Mouse (Mus musculus) neutrophil, adult 5-6 weeks (primary cell): Measurements from ENCODE around the gene Ppm1g. TPM values are rescaled to one million over a fixed set of nuclear protein-coding genes. Genes with fewer than 3 reads are reported as not detected.

ENCODE experiments used
- ATAC-seq: fragments of 151-379, 151-347 bp; 2 replicates; pipeline ENCODE4 v1.8.0; 2017; ENCODE audit warnings: mild to moderate bottlenecking, moderate TSS enrichment; ENCODE audit not compliant: insufficient number of reproducible peaks, poor library complexity, low FRiP score, severe bottlenecking; ENCODE audit errors: extremely low read depth
- total RNA-seq: library from RNA; stranded (forward); fragments of 200-1000 nt; gene quantifications from 2 replicates; pipeline ENCODE4 v1.2.3, GENCODE M21; 2017

Gene Ppm1g
- total RNA-seq: 116 and 124 TPM in 2 replicates

DNA sequence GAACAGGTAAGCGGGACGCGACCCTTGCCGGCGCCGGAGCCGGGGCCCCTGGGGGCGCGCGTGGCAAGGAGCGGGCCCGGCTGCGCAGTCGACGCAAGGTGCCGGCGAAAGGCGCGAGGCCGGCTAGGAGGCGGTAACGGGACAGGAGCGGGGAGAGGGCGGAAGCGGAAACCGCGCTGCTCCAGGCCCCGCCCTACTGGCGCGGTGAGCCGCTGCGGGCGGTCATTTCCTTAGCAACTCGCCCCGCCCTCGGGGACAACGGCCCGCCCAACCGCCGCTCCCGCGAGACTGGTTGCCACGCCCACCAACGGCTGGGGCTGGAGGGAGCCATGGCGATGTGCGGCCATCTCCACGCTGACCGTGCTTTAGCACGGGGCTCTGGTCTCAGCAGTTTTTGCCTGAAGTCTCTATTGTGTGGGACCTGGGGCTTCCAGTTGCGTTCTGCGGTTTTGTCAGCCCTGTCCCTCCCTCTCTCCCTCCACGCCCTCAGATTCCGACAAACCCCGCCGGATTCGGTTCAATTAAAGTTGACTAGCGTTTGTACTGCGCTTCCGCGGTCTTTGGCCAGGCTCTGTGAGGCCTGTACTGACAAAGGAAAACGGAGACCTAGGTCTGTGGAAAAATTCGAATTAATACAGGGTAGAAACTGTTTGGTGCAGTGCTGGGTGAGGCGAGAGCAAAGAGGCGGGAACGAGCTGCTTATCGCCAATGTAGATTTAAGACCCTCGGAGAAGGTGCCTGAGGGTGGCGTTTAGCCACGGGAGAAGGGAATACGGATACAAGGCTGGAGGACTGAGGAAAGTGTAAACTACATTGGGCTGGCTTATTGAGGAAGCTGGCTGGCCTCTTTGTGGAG, at the start of gene Ppm1g:
Gene Ppm1g (minus strand): TSS at position 240 of the 856 bp plus-strand sequence.
- ATAC-seq: peak; percentile 94

GRCm38 (mm10) chr5:31267686-31268085, 47.2 kb upstream of the Ppm1g start:
- ATAC-seq: no peak

GRCm38 (mm10) chr5:31266101-31266500, 45.6 kb upstream of the Ppm1g start:
- no peak for ATAC-seq

- ATAC-seq: no peak
These were observed 37.1 kb upstream of the Ppm1g start for GRCm38 (mm10) chr5:31257616-31258015.

- no peak for ATAC-seq
These were observed 35.5 kb upstream of the Ppm1g start for GRCm38 (mm10) chr5:31255971-31256370.

DNA sequence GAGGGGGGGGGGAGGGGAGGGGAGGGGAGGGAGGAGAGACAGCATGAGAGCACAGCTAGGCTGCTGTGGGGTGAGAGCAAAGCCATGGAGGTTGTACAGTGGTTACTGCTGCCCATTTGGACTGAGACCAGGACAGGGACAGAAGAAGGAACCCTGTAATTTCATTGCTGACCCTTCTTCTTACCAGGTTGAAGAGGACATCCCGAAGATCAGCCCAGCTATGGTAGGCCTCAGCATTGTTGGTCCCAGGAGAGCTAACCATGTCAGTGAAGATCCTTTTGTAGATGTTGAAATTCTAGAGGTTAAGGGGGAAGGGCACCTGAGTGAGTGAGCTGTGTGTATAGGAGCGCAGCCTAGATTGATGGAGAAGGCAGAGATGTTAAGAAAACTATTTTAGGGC, 34.9 kb upstream of the Ppm1g start:
- no peak for ATAC-seq

- ATAC-seq: no peak
These were observed 34.4 kb upstream of the Ppm1g start for GRCm38 (mm10) chr5:31254901-31255300.

DNA sequence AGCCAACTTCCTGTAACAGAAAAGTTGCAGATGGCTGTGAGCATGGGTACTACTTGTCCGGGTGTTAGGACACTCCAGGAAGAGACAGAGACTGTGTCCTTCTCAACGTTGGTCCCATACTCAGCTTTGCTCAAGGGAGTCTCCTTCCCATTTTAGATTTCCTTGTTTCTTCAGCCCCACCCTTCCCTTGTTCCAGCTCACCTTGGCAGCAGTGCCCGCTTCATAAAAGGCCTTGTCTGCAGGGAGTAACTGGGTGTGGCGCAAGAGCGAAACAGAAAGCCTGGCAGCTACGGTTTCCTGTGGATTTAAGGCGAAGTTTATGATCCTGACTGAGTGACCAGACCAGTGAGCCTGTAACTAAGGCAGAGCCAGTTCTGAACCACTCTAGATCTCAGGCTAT, 34.0 kb upstream of the Ppm1g start:
- ATAC-seq: no peak

DNA sequence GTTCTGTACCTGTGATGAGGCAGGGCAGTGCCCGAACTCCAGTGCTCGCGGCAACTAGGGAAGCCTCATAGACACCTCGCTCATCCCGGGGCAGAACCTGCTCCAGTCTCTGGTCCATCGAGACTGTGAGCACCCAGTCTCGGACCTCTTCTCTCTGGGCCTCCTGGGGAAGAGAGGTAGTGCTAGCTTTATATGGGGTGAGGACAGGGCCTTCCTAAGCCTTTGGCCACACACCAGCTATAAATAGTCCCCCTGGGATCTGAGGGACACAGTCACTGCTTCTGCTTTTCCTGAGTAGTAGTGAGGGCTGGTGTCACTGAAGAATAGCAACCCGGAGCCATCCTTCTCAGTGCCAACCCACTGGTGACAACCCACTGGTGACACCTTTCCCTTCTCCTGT, 33.3 kb upstream of the Ppm1g start:
- ATAC-seq: no peak

DNA sequence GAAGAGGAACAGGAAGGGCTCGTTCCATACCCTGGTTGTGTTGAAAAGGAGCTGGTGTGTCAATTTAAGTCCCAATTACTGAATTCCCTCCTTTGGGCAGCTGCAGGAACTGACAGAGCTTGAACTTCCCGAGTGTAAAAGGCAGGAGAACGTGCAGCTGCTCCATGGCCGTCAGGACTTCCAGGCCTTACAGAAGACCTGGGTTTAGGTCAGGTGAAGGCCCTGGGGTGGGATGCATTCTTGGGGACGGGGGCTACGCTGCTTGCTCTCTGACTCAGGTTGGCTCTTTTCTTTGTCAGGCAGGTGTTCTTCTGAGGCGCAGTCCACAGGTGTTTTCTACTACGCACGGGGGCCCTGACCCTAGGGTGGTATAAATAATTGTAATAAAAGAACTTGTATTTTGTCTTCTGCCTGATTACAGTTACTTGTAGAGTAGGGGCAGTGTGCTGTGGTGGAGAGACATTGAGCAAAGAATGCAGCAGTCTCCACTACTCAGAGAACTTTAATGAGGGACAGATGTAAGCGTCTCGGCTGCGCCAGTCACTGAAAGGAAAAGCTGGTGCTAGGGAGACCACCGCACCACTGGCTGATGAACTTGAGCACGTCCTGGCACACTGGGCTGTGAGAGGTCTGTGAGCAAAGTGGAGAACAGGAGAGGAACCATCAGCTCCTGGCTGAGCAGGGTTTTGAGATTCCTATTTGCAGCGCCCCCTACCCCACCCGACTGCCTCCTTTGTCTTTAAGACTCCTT, 32.5 kb upstream of the Ppm1g start:
- no peak for ATAC-seq

- no peak for ATAC-seq
These were observed 31.7 kb upstream of the Ppm1g start for GRCm38 (mm10) chr5:31252151-31252550.

- no peak for ATAC-seq
These were observed 31.1 kb upstream of the Ppm1g start, which contains the start of gene Krtcap3 for GRCm38 (mm10) chr5:31251541-31252101. Gene Krtcap3 (plus strand): TSS chr5:31251691.

DNA sequence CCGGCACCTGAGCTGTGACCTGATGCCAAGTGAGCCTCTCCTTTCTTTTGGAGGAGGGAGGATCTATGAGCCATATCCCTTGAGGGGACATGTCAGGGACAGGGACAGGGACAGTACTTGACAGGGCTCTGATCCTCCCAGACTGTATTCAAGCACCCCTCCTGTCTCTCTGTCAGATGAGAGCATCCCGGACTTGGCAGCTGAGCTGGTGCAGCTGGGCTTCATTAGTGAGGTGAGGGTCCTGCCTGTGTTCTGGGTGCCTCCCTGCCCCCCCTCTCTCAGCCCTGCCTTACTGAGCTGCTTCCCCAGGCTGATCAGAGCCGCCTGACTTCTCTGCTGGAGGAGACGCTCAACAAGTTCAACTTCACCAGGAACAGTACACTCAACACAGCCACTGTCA, 30.2 kb upstream of the Ppm1g start:
- no peak for ATAC-seq

- ATAC-seq: no peak
These were observed 21.7 kb upstream of the Ppm1g start for GRCm38 (mm10) chr5:31242191-31242590.

DNA sequence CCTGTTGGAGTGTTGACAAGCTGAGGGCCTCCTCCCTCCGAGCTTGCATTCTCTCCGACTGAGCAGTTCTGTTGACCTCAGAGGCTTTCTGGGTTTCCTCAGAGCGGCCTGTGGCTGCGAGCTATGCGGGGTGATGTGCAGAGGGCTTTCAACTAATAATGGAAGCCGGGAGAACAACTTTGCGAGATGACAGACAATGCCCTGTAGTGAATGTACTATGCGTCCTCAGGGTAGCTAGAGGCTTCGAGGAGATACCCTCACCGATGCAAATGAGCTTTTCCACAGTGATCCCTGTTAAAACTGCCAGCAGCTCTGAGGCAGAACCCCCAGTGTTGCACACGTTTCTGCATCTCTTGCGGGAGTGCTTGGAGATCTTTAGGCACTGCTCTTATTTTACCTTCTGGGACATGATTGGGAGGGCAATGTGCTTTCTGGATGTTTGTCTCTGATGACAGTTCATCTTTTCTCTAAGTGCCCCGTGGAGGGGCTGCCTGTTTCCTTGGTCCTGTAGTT, 21.1 kb upstream of the Ppm1g start:
- no peak for ATAC-seq

GRCm38 (mm10) chr5:31240637-31241521, 20.4 kb upstream of the Ppm1g start, which contains the start of the genes Nrbp1 and Gm9970:
Gene Nrbp1 (plus strand): TSS chr5:31240864.
Gene Gm9970 (minus strand): TSS chr5:31241232.
- peak; percentile 97 for ATAC-seq

DNA sequence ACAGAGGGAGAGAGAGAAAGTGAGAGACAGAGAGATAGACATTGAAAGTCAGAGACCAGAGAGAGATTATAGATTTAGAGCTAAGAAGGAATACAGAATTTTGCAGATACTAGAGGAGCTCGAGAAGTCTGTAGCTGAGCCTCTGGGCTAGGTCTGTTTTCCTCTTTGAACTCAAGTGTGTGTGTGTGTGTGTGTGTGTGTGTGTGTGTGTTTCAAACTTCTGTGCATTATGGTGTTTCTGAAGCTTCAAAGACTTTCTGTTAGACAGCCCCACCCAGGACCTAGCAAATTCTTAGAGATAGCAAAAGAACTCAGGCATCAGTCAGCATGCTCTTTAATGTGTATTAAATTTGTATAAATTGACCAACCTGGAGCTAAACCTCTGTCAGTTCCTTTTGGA, 6.2 kb upstream of the Ppm1g start:
- no peak for ATAC-seq

GRCm38 (mm10) chr5:31222696-31223095, 2.2 kb upstream of the Ppm1g start:
- no peak for ATAC-seq
